Mouse (Mus musculus) gastrocnemius, postnatal 36 days (tissue): ENCODE data around the gene Enpp3. TPM values are rescaled to one million over a fixed set of nuclear protein-coding genes. Genes with fewer than 3 reads are reported as not detected.

Experiments used
- DNase-seq, 2 experiments: peaks; one replicate each; pipeline ENCODE4 v3.0.0; 2022
- intact Hi-C: fragments of 180-260 bp; cut with DNase I; formaldehyde crosslinking; loops from one replicate; pipeline ENCODE4 v1.15.1; 2025
- total RNA-seq, 2 experiments: library from RNA; stranded (reverse); gene quantifications; 2 replicates each; pipeline ENCODE4 v1.2.3; 2021

The Enpp3 gene
- total RNA-seq, 2 experiments from 2014 or later = 1.7 to 1.8 TPM

DNA sequence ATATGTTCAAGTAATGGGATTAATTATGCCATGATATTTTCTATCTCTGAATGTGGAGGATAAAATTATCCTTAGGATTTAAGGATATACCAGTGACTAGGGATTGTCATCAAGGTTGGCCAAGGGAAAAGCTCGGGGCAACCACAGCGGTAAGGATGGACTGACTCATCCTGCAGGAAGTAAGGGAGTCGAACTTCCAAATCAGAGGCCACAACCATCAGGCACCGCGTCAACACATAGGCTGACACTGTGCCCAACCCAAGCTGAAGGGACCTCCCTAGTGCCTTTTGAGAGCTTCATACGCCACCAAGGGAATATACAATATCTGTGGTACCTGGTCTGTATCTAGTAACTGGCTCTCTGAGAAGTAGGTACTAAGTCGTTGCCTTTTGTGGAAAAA, 73.1 kb downstream of the Enpp3 start:
- intact Hi-C loops = no loop called here
- DNase-seq = no peak

DNA sequence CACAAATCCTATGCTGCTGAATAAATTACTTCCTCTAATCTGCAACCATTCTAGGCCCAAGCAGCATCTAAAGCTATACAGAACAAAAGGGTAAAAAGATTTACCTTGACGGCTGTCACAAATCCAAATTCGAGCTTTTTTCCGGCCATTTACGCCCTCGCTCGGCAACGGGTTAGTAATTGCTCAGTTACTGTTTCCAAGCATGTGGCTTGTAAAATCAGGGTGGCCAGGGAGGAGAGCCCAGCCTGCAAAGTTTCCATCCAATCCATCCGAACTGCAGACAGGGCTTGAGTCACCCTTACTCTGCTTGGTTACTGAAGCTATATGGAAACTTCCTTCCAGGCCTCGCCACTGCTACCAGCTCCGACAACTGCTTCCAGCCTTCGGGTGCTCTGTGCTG, 74.9 kb downstream of the Enpp3 start:
- intact Hi-C loops = no loop called here
- DNase-seq = no peak

DNA sequence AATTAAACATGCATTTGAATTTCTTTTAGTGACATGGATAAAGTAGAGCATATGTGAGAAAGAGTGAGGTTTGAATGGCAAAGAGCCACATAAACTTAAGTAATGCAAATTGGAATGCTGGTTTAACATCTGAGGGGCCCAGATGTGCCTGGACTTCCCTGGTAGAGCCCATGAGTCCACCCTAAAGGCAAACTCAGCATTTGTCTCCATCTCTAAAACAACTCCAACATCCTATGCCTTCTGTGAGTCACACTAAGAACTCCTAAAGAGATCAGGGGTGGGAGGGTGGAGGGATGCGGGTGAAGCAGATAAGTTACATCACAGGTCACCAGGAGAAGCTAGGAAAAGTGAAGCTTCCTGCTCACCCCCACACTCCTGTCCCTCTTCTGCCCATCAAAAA, 76.6 kb downstream of the Enpp3 start:
- intact Hi-C loops = no loop called here
- DNase-seq = no peak

DNA sequence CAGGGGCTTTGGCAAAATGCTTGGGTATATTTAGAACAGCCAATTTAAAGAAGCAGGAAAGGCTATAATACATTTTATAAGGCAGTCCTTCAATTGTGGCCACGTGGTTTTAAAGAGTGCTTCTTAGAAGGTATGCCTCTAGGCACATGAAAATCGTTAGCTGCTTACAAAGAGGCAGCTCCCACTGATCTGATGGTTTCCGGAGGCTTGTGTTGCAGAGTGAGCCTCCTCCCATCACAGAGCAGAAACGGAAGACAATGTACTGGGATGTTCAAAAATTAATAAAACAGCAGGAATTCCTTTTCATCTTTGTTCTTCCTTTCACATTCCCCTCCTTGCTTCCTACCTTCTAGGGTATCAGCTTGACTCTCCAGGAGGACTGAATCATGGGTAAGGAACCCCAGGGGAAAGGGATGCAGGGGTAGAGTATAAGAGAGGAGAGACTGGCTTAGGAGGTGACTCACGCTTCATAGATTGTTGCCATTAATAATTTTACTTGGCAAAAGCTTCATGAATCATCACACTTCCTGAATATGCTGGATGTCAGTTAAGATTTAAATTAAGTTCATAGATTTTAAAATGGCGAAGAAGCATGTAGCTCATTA, 77.4 kb downstream of the Enpp3 start:
- intact Hi-C loops = no loop called here
- no peak for DNase-seq

DNA sequence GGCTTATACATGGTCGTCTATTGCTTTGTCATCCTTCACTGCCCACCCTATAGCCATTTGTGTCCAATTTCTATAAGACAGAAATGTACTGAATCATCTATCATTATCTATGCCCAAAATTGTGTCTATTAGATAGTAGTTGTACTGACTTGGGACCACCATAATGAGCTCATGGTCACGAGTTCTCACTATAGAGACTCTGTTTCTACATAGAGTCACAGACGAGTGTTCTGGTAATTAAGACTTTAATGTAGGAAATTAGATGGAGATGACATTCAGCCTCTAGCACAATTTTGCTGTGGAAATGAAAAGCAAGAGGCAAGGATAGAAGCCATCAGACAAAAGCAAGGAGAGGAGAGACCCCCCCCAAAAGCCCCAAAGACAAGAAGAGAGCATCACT, 78.0 kb downstream of the Enpp3 start:
- intact Hi-C loops = no loop called here
- no peak for DNase-seq

DNA sequence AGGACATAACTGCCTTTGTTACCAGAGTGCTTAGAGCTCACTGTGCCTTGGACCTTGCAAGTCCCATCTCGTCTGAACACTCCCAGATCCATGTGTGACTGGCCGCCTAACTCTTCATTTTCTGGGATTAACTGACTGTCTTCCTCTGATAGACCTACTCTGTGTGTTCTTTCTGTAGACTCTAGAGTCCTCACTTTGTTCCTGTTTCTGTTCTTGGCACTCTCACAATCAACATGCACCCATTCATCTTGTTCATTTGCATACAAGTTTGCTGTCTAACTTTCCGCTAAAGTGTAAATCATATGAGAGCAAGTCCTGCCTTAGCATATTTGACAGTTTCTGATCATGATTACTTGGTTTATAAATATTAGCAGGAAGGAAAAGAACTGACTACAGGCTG, 79.4 kb downstream of the Enpp3 start:
- intact Hi-C loops = no loop called here
- DNase-seq = no peak

DNA sequence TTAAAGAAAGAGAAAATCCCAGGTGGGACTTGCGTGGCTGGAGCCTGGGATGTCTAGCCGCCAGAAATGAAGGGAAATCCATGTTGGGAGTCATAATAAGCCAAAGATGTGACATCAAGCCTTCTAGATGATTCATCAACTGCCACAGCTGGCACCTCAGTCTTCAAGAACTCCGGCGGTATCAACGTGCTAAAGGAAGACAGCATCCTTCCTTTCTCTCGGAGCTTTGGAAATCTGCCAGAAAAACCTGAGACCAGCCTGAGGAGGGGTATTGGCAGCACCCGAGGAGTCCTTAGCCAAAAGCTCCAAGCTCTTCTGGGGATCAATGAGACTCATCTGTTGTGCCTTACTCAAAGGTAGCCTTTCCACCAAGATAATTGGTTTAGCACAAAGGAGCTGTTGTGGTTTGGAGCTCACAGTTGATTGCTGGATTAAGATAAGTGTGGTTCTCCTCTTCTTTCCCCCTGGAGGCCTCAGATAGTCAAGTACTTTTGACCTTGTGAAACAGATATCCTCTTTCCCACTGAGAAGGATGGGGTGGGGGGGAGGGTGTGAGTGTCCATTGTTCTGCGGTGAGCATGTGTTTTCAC, 84.2 kb downstream of the Enpp3 start:
- intact Hi-C loops = no loop called here
- DNase-seq = no peak

DNA sequence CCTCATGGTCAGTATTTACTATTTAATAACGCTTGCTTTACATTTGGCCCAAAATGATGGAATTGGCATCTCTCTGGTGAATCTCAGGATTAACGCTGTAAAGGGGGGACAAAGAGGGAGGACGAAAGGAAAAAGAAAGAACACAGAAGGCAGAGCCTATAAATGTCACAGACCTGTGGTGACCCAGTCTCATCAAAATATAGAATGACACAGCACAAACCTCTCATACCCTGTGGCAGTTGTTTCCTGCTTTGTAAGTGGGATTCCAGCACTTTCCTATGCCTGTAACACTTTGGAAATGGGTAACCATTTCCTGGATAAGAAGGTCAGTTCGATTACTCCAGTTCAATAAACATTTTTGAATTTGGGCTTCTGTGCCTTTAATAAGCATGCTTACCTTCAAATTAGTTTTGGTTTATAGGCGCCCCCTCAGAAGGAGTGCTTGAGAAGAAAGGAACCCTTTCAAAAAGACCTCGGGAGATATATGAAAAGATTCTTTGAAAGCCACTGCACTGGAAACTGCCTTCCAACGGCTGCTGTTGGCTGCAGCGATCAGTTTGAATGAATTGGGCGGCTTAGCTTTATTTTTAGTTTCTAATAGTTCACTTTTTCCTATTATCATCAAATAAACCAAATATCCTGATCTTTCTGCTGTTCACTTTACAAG, 87.6 kb downstream of the Enpp3 start:
- no peak for DNase-seq
- intact Hi-C loops = no loop called here

DNA sequence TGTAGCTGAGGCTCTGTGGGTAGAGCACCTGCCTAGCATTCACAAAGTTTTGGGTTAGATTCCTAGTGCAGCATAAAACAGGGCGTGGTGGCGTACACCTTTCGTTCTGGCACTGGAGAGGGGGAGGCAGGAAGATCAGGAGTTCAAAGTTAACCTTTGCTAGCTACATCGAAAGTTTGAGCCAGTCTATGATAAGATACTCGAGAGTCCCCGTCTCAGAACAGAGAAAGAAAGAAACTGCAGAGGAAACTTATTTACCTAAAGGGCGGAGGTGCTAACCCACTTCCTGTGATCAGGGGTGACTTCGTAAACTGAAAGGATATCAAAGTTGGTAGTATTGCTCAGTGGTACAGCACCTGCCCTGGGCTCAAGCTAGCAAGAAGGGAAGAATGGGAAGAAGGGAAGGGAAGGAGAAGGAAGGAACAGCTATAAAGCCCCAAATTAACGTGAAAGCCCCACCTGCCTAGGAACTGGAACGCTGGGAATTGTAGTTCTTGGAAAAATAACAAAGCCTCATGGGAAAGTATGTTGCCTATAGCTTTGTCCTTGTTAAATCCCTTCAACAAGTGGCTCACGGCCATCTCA, 88.3 kb downstream of the Enpp3 start:
- intact Hi-C loops = no loop called here
- no peak for DNase-seq

DNA sequence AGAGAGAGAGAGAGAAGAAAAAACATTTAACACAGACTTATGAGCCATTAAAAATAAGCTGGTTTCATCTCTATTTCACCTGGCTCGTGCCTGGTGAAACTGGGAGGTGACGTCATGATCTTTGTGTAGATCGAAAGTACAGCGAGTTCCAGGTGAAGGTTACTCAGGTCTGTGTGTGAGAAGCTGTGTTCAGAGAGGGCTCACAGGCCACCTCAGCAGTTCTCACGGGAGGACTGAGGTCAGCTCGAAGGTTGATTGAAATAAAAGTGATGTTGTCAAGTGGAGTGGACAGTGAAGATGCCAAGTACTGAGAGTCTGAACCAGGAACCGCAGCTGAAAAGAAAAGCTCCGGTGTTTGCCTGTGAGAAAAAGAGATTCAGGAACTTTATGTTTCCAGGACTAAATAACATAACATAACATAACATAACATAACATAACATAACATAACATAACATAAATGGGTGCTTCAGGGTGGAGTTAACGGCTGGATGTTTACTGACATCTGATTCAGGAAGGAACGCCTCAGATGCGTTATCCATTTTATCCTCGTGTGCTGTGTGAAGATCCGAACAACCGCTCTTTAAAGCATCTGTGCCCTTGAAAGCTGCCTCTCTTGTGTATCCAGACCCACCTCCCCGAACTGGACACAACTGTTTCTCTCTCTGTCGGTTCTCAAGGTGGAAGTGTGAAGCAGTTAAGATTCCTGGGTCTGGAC, 88.9 kb downstream of the Enpp3 start:
- intact Hi-C loops = no loop called here
- no peak for DNase-seq

DNA sequence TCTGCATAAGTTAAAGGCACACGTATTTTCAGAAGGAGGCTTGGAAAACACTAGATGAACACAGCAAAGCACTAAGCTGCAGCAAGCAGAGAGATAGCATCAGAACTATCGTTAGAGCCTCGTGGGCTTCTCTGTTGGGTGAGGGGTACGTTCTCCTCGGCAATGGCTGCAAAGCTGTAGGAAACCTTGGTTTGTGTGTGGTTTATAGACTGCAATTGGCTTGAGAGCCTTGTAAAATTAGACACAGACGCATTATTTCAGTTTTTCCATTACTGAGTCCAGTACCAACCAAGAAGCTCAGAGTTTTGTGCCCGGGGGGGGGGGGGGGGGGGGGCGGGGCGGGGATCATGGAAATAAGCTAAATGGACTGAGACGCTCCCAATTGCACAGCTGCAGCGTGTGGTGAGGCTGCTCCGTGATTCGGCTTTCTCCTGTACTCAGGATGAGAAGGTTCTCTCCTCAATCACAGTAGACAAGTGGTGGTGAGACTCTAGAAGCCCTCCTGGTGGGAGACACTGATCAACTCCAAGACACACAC, 99.6 kb downstream of the Enpp3 start:
- intact Hi-C loops = no loop called here

DNA sequence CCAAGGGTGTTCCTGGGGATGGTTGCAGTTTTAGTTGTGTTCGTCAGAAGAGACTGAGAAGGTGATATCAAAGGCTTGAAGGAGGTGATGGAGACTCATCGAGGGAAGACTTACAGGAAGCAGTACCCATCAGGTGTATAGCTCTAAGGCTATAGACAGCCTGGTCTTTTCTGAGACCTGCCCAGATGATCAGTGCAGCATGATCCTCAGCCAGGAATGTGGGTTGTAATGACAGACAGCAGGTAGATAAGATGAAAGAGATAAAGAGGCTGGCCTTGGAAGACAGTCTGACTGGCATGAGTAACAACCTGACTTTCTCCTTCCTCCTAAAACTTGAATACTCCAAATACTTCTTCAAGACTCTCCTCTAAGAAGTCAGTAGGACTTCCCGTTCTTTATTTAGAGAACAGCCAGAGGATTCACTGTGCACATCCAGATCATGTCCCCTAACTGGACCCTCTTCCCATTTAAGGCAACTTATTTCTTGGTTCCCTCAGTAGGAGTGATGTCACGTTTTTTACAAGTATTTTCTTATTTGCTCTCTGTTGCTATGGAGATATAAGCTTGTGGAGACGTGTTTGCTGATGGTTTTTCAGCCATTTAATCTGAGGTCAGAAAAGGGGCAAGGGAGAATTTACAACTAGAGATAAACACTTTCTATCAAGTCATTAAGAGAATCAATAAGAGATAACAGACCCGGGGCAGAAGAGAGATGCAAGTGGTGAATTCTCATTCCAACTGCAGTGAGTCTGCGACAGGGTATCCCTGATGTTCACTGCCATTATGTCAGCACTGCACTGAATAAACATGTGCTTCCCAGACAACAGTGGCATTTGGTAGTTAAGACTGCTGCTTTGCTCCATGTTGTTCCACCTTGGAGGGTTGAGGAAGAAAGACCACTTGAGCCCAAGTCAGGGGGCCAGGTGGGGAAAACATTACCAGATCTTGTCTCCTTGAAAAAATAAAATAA, 101.1 kb downstream of the Enpp3 start:
- intact Hi-C loops = no loop called here
- no peak for DNase-seq

More for the DNA sequence above, 99.6 kb downstream of the Enpp3 start:
- no peak for DNase-seq

DNA sequence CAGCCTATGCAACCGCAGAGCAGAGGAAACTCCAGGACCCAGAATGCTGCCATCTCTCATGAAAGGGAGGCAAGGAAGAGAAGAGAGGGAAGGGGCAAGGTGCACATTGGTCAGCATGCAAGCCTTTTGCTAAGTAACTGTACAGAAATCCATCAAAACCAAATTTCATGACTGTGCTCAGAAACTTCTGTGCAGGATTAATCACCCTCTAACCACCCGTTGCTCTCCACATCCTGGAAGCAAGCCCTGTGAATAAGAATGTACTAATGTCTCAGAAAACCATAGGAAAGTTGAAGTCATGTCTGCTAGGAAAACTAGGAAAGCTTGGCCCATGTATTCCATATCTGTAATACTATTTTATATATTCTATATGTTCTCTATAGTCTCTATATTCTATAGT, 103.5 kb downstream of the Enpp3 start:
- intact Hi-C loops = no loop called here
- no peak for DNase-seq

DNA sequence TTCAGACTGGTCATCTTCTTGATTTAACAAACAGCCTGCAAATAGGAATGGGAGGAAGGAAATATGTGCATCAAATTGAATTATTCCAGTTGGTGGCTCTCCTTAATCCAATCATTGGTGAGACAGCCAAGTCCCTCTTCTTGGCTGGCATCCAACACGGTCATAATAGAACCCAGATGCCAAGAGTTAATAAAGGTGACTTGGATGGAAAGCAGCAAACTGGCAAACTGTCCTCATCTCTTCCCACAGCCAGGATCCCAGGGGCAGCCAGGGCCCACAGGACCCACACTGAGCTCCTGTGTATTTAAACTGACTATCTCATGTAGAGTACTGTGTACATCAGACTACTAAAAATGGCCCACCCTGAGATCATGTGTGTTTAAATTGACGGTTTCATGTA, 104.2 kb downstream of the Enpp3 start:
- intact Hi-C loops = no loop called here
- DNase-seq = no peak

DNA sequence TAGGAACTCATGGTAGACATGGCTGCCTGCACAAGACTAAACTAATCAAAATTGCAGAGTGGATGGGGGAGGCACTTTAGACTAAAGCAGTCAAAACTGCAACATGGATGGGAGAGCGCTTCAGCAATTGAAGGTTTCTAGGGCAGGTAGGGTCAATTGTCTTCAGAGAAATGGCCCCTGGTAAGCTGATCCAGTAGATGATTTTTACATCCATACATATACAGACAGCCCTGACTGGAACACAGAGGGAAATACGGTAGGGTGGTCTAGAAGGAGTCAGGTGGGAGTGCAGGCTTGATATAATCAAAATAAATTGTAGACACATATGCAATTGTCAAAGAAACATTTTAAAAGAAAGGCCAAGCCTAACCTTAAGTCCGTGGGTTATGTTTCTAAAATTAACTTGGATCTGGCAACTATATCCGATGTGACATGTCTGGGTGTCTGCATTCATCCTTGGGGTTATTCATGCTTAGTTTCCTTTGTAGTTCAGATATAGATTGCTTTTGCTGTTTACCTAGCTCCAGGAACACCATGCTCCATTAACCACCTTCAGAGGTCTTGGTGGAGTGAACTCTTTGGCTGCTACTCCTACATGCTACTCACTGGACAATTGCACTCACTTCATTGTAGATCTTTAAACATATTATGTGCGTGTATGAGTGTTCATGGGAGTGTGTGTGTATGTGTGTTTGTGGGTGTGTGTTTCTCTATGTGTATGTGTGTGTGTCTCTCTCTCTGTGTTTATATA, 107.4 kb downstream of the Enpp3 start:
- no peak for DNase-seq
- intact Hi-C loops = no loop called here

DNA sequence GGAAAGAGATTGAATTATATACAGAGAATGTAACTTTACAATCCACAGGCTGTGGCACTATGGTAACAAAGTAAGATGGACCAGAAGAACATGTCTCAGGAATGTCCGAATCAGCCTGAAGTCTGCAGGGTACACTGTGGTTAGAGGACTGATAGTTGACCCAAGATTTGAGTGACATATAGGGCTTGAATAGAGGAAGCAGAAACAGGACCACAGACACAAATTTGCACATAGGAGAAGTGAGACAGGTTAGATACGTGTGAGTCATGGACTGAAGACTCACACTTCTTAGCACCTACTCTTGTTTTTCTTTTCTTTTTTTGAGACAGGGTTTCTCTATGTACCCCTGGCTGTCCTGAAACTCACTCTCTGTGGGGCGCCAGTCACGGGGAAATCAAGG, 115.1 kb downstream of the Enpp3 start:
- intact Hi-C loops = no loop called here
- DNase-seq = no peak

DNA sequence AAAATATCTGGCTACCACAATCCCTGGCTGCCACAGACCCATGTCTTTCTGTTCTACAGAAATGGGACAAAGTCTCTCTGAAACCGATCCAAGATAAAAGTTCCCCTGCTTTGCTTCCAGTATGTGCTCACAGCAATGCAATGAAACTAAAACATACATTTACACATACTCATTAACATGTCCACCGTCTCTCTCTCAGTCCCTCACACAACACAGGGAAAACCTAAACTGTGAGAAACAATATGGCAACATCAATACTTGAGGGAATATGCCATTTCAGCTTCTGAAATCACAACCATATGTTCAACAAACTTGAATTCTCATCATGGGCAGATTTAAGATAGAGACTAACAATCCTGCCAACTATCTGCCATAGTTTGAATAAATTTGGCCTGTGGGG, 117.4 kb downstream of the Enpp3 start:
- intact Hi-C loops = no loop called here

More for the DNA sequence above, 117.4 kb downstream of the Enpp3 start:
- DNase-seq = no peak
